Mouse (Mus musculus) hindbrain, embryonic 10.5 days (tissue): ENCODE data around the gene Diaph2. TPM values are rescaled to one million over a fixed set of nuclear protein-coding genes. Genes with fewer than 3 reads are reported as not detected.
"Not testable (repeated sequence)": the region's sequence is repeated elsewhere in the genome, so short reads cannot be mapped to it uniquely, and the experiment has no call there.

ENCODE experiments used
- DNase-seq: peaks from one replicate; pipeline ENCODE4 v3.0.0-alpha.2; 2017; ENCODE audit warnings: low spot score
- H3K27ac ChIP-seq: fragments of 300-500 bp; sonication (generic); 2 replicates; pipeline ENCODE4 v1.5.1; 2016; ENCODE audit warnings: mild to moderate bottlenecking, moderate library complexity
- H3K27me3 ChIP-seq: fragments of 300-500 bp; sonication (generic); 2 replicates; pipeline ENCODE4 v1.6.1; 2016; ENCODE audit warnings: mild to moderate bottlenecking; ENCODE audit not compliant: poor library complexity, insufficient read depth, severe bottlenecking
- H3K36me3 ChIP-seq: fragments of 300-500 bp; sonication (generic); 2 replicates; pipeline ENCODE4 v1.6.1; 2016; ENCODE audit warnings: mild to moderate bottlenecking, moderate library complexity
- H3K4me1 ChIP-seq: fragments of 300-500 bp; sonication (generic); replicated peaks from 2 replicates; pipeline ENCODE4 v1.6.1; 2016; ENCODE audit warnings: mild to moderate bottlenecking
- H3K4me3 ChIP-seq: fragments of 300-500 bp; sonication (generic); 2 replicates; pipeline ENCODE4 v1.5.1; 2016; ENCODE audit warnings: mild to moderate bottlenecking, moderate library complexity
- H3K9me3 ChIP-seq: fragments of 300-500 bp; sonication (generic); 2 replicates; pipeline ENCODE4 v1.6.1; 2016; ENCODE audit warnings: mild to moderate bottlenecking, moderate library complexity
- WGBS: fragments of 180-500 bp; shearing (Covaris S2); methylation state at CpG from one replicate; pipeline ENCODE4 v1.1.7; 2016; 5-methylcytosine and 5-hydroxymethylcytosine counted together
- polyA plus RNA-seq: library from polyadenylated mRNA; unstranded; fragments of >200 nt; fragmentation: Nextera tagmentation; extraction: Ambion mirVana; gene quantifications from 2 replicates; pipeline ENCODE4 v1.2.1, GENCODE M21; 2016

Diaph2 gene
- polyA plus RNA-seq, 1 experiment from 2014 or later: 3.5 TPM

- not testable (repeated sequence) for H3K36me3 ChIP-seq, H3K27me3 ChIP-seq, DNase-seq, H3K4me1 ChIP-seq, H3K9me3 ChIP-seq, H3K27ac ChIP-seq, H3K4me3 ChIP-seq
- WGBS: 88% methylated on average over 3 of the region's 3 CpGs
Measured at GRCm38 (mm10) chrX:130407471-130407870, 657.9 kb downstream of the Diaph2 start.

- H3K27me3 ChIP-seq: no peaks in the 10 kb centered on the region
- 97% methylated on average over 1 of the region's 1 CpGs for WGBS
Measured at GRCm38 (mm10) chrX:130408985-130409384, 659.4 kb downstream of the Diaph2 start.

GRCm38 (mm10) chrX:130423134-130423533, 673.6 kb downstream of the Diaph2 start:
- no peaks in the 10 kb centered on the region for H3K9me3 ChIP-seq
- no peaks in the 10 kb centered on the region for H3K36me3 ChIP-seq
- H3K4me1 ChIP-seq: no peaks in the 10 kb centered on the region
- DNase-seq: no peak
- H3K4me3 ChIP-seq: no peak overlapping the region
- 78% methylated on average over 2 of the region's 2 CpGs for WGBS
- H3K27ac ChIP-seq: no peak overlapping the region
- no peaks in the 10 kb centered on the region; the same call in 1 of the 2 replicates for H3K27me3 ChIP-seq

More at GRCm38 (mm10) chrX:130408985-130409384, 659.4 kb downstream of the Diaph2 start:
- Histone ChIP-seq H3K4me1 (no peaks in the 10 kb centered on the region), H3K36me3 (no peaks in the 10 kb centered on the region), H3K27ac (no peak overlapping the region), H3K9me3 (no peaks in the 10 kb centered on the region), H3K4me3 (no peak overlapping the region)
- DNase-seq: no peak

GRCm38 (mm10) chrX:130451822-130452487, 702.4 kb downstream of the Diaph2 start:
- Histone ChIP-seq H3K4me1 (no peaks in the 10 kb centered on the region), H3K4me3 (no peak overlapping the region), H3K27me3 (peaks cover 3% of the 10 kb centered on the region; the same call in 1 of the 2 replicates), H3K27ac (no peak overlapping the region), H3K9me3 (no peaks in the 10 kb centered on the region), H3K36me3 (no peaks in the 10 kb centered on the region)
- WGBS: 52% methylated on average over 4 of the region's 4 CpGs
- no peak for DNase-seq

GRCm38 (mm10) chrX:130452488-130452823, 702.9 kb downstream of the Diaph2 start:
- Histone ChIP-seq H3K9me3 (no peaks in the 10 kb centered on the region), H3K4me1 (no peaks in the 10 kb centered on the region), H3K27me3 (peaks cover 3% of the 10 kb centered on the region; the same call in 1 of the 2 replicates), H3K36me3 (no peaks in the 10 kb centered on the region), H3K27ac (no peak overlapping the region), H3K4me3 (no peak overlapping the region)
- no peak for DNase-seq
- 87% methylated on average over 4 of the region's 4 CpGs for WGBS

- 64% methylated on average over 2 of the region's 2 CpGs for WGBS
- Histone ChIP-seq H3K36me3 (no peaks in the 10 kb centered on the region), H3K9me3 (no peaks in the 10 kb centered on the region), H3K27me3 (no peaks in the 10 kb centered on the region), H3K4me3 (no peak overlapping the region), H3K4me1 (no peaks in the 10 kb centered on the region), H3K27ac (no peak overlapping the region)
- no peak for DNase-seq
Measured at GRCm38 (mm10) chrX:130473133-130473532, 723.6 kb downstream of the Diaph2 start.

GRCm38 (mm10) chrX:130480877-130481276, 731.3 kb downstream of the Diaph2 start:
- Histone ChIP-seq H3K9me3 (no peaks in the 10 kb centered on the region), H3K27me3 (no peaks in the 10 kb centered on the region), H3K4me3 (no peak overlapping the region), H3K27ac (no peak overlapping the region), H3K36me3 (no peaks in the 10 kb centered on the region), H3K4me1 (no peaks in the 10 kb centered on the region)
- 98% methylated on average over 1 of the region's 1 CpGs for WGBS
- DNase-seq: no peak

GRCm38 (mm10) chrX:130502680-130503464, 753.3 kb downstream of the Diaph2 start:
- no peaks in the 10 kb centered on the region for H3K9me3 ChIP-seq
- H3K4me3 ChIP-seq: no peak overlapping the region
- 0 out of 2 replicates have a peak, but pooled peaks cover 10% of the 10 kb centered on the region for H3K4me1 ChIP-seq
- 59% methylated on average over 12 of the region's 12 CpGs for WGBS
- H3K36me3 ChIP-seq: no peaks in the 10 kb centered on the region
- H3K27me3 ChIP-seq: peaks cover 26% of the 10 kb centered on the region
- DNase-seq: peak; percentile 3
- no peak overlapping the region for H3K27ac ChIP-seq

- Histone ChIP-seq H3K4me1 (0 out of 2 replicates have a peak, but pooled peaks cover 10% of the 10 kb centered on the region), H3K36me3 (no peaks in the 10 kb centered on the region), H3K27me3 (peaks cover 26% of the 10 kb centered on the region), H3K27ac (no peak overlapping the region), H3K4me3 (no peak overlapping the region), H3K9me3 (no peaks in the 10 kb centered on the region)
- WGBS: 64% methylated on average over 3 of the region's 3 CpGs
- DNase-seq: no peak
Measured at GRCm38 (mm10) chrX:130503465-130503860, 753.9 kb downstream of the Diaph2 start.

GRCm38 (mm10) chrX:130505626-130506025, 756.1 kb downstream of the Diaph2 start:
- Histone ChIP-seq H3K27me3 (peaks cover 26% of the 10 kb centered on the region), H3K27ac (no peak overlapping the region)
- 30% methylated on average over 5 of the region's 5 CpGs for WGBS

More at GRCm38 (mm10) chrX:130505626-130506025, 756.1 kb downstream of the Diaph2 start:
- no peaks in the 10 kb centered on the region for H3K36me3 ChIP-seq
- DNase-seq: peak; percentile 6
- H3K4me1 ChIP-seq: 0 out of 2 replicates have a peak, but pooled peaks cover 10% of the 10 kb centered on the region
- no peaks in the 10 kb centered on the region for H3K9me3 ChIP-seq
- H3K4me3 ChIP-seq: no peak overlapping the region
